Mouse (Mus musculus): ENCODE measurements around the gene Dll3. TPM values are rescaled to one million over a fixed set of nuclear protein-coding genes. Genes with fewer than 3 reads are reported as not detected.
A peak's percentile ranks its signal among the peaks of the same experiment; 100 is the strongest.

Dll3 gene
- polyA plus RNA-seq, 1 experiment from 2014 or later = 0.24 TPM

DNA sequence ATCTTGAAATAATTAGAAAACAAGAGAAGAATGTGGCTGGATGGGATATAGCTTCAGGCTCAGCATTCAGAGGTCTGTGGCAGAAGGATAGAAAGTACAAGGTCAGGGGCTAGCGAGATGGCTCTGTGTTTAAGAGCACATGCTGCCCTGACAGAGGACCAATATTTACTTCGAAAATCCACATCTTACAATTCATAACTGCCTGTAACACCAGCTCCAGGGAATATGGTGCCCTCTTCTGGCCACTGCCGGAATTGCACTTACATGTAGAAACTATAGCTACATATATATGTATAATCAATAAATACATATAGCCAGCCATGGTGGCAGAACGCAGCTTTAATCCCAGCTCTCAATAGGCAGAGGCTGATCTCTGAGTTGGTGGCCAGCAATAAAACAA, 42.6 kb upstream of the Dll3 start:
- peak; percentile 91 for TF ChIP-seq CTCF (IDR thresholded peaks at IDR 0.05)
- TF ChIP-seq EP300 (IDR thresholded peaks at IDR 0.05) = no peak
- no peaks in the 10 kb centered on the region for H3K27me3 ChIP-seq (replicated peaks; ENCODE audit: insufficient read depth, low read length)
- H3K4me3 ChIP-seq (ENCODE audit: low read depth, low read length) = no peak overlapping the region
- 0 out of 2 replicates have a peak, but pooled peaks have one; percentile 16 for ATAC-seq
- DNase-seq (ENCODE audit: low spot score) = peak; percentile 67
- H3K4me1 ChIP-seq (ENCODE audit: insufficient read depth, low read depth, low read length) = 0 out of 2 replicates have a peak, but pooled peaks cover under 1% of the 10 kb centered on the region
- H3K4me2 ChIP-seq (replicated peaks; ENCODE audit: low read depth, low read length) = no peak overlapping the region
- no peak overlapping the region for H3K9ac ChIP-seq (replicated peaks; ENCODE audit: low read depth)
- no peak overlapping the region for H3K27ac ChIP-seq (ENCODE audit: low read length)
- H3K36me3 ChIP-seq (ENCODE audit: insufficient read depth, low read length) = no peaks in the 10 kb centered on the region
- WGBS = under 1% methylated on average over 4 of the region's 4 CpGs
- H3K9me3 ChIP-seq (ENCODE audit: low read length) = no peaks in the 10 kb centered on the region

DNA sequence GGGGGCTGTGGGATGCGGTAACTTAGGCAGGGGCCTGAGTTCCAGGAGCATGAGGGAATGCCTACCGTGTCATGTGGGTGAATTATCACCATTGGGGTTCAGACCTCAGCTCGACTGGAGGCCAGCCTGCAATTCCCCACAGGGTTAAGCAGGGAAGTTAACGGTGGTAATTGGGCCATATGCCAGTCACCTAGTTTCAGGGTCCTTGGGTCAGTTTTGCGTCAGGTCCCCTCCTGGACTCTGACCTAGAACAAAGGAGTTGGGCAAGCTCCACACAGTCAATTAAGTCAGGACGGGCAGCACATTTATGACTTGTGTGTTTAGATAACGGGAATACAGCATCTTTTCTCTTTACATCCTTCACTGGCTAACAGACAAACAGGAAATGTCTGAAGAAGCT, 39.3 kb upstream of the Dll3 start:
- Histone ChIP-seq H3K4me3 (ENCODE audit: low read depth, low read length) (no peak overlapping the region), H3K9ac (replicated peaks; ENCODE audit: low read depth) (no peak overlapping the region), H3K4me1 (ENCODE audit: insufficient read depth, low read depth, low read length) (no peaks in the 10 kb centered on the region), H3K27ac (ENCODE audit: low read length) (peak overlapping the region; percentile 45), H3K4me2 (replicated peaks; ENCODE audit: low read depth, low read length) (no peak overlapping the region), H3K9me3 (ENCODE audit: low read length) (no peaks in the 10 kb centered on the region), H3K27me3 (replicated peaks; ENCODE audit: insufficient read depth, low read length) (no peaks in the 10 kb centered on the region), H3K36me3 (ENCODE audit: insufficient read depth, low read length) (no peaks in the 10 kb centered on the region)
- ATAC-seq (no peak), DNase-seq (ENCODE audit: low spot score) (no peak)
- TF ChIP-seq EP300 (IDR thresholded peaks at IDR 0.05) = no peak
- TF ChIP-seq CTCF (IDR thresholded peaks at IDR 0.05) = no peak
- 34% methylated on average over 7 of the region's 7 CpGs for WGBS

DNA sequence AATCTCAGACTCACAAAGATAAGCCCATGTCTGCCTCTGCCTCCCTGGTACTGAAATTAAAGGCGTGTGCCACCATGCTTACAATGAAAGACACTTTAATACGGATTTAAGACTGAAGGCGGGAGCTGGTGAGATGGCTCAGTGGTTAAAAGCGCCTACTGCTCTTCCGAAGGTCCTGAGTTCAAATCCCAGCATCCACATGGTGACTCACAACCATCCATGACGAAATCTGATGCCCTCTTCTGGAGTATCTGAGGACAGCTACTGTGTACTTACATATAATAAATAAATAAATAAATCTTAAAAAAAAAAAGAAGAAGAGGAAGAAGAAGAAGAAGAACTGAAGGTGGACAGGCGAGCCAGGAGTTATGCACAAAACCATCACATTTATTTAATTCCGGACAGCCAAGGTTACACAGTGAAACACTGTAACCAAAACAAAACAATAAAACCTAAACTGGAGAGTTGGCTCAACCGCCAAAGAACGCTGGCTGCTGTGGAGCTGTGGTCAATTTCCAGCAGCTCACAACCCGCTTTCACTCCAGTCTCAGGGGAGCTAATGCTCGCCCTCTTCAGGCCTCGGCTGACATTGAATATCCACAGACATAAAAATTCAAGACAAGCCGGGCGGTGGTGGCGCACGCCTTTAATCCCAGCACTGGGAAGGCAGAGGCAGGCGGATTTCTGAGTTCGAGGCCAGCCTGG, 37.3 kb upstream of the Dll3 start:
- no peaks in the 10 kb centered on the region for H3K4me1 ChIP-seq (ENCODE audit: insufficient read depth, low read depth, low read length)
- DNase-seq (ENCODE audit: low spot score) = peak; percentile 71
- peak overlapping the region; percentile 95 for H3K27ac ChIP-seq (ENCODE audit: low read length)
- peak overlapping the region; percentile 88 for H3K4me2 ChIP-seq (replicated peaks; ENCODE audit: low read depth, low read length)
- no peaks in the 10 kb centered on the region for H3K9me3 ChIP-seq (ENCODE audit: low read length)
- 0 out of 2 replicates have a peak, but pooled peaks have one; percentile 8 for ATAC-seq
- H3K27me3 ChIP-seq (replicated peaks; ENCODE audit: insufficient read depth, low read length) = no peaks in the 10 kb centered on the region
- H3K9ac ChIP-seq (replicated peaks; ENCODE audit: low read depth) = peak overlapping the region; percentile 52; the same call in 1 of the 2 replicates
- 68% methylated on average over 19 of the region's 19 CpGs for WGBS
- peak overlapping the region; percentile 96 for H3K4me3 ChIP-seq (ENCODE audit: low read depth, low read length)
- no peaks in the 10 kb centered on the region for H3K36me3 ChIP-seq (ENCODE audit: insufficient read depth, low read length)
- TF ChIP-seq EP300 (IDR thresholded peaks at IDR 0.05) (no peak), CTCF (IDR thresholded peaks at IDR 0.05) (peak; percentile 51)

DNA sequence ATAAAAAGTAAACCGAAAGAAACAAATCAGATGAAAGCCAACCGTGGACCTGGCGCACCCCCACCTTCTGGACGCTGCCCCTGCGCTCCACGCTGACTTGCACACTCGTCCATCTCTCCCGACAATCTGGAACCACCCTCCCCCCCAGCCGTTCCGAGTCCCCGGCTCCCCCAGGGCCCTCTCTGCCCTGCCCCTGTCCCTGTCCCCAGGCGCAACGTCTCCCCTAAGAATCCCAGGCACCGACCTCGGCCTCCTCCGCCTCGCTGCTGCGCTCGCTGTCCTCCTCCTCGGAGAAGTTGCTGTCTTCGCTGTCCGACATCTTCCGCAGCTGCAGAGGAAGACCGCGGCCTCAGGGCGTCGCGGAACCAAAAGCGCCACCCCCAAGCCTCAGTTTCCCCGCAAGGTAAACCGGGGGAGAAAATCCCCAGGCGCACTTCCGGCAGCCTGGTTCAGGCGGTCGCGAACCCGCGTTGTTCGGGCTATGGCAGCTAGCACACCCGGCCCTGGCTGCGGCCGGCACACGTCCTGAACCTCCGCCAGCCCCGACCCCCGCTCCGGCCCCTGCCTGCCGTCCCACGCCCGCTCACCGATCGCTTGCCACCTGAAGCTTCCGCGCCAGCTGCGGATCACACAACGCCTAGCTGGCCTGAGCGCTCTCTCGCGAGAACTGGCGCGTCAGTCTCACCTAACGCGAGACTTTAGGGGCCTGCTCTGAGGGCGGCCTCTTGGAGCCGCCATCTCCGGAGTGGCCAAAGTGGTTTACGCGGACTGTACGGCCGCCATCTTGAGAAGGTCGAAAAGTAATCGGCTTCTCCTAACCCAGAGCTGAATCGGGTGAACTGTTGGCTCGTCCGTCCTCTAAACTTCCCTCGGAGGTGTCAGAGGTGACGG, 36.3 kb upstream of the Dll3 start, which contains the start of gene Supt5:
Supt5 (minus strand) TSS at position 639 of the 891 bp plus-strand sequence.
- Histone ChIP-seq H3K4me3 (ENCODE audit: low read depth, low read length) (peak within 1 kb of the TSS; percentile 96), H3K27me3 (replicated peaks; ENCODE audit: insufficient read depth, low read length) (no peaks in the 10 kb centered on the region), H3K36me3 (ENCODE audit: insufficient read depth, low read length) (no peaks in the 10 kb centered on the region), H3K4me1 (ENCODE audit: insufficient read depth, low read depth, low read length) (no peaks in the 10 kb centered on the region), H3K9me3 (ENCODE audit: low read length) (no peaks in the 10 kb centered on the region), H3K4me2 (replicated peaks; ENCODE audit: low read depth, low read length) (peak within 1 kb of the TSS; percentile 88), H3K27ac (ENCODE audit: low read length) (peak within 1 kb of the TSS; percentile 95), H3K9ac (replicated peaks; ENCODE audit: low read depth) (peak within 1 kb of the TSS; percentile 99)
- DNase-seq (ENCODE audit: low spot score) (peak; percentile 99), ATAC-seq (peak; percentile 100)
- WGBS = under 1% methylated on average over 73 of the region's 77 CpGs
- no peak for TF ChIP-seq CTCF (IDR thresholded peaks at IDR 0.05)
- peak; percentile 93 for TF ChIP-seq EP300 (IDR thresholded peaks at IDR 0.05)

DNA sequence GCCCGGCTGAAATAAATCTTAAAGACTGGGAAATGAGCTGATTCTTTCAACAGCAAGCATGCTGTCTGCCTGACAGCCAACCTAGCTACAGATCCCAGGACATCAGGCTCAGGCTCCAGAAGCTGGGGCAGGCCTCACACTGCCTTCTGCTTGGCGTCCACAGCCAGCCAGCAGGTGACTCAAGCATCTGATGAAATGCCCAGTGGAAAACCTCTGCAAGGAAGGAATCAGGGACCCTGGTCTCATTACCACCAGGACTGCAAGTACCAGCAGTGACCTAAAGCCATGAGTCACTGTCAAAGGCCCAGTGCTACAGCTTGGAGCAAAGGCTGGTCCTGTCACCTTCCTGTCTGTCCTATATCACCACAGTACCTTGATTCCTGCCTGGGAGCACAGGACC, 33.4 kb upstream of the Dll3 start:
- ATAC-seq = no peak
- 98% methylated on average over 2 of the region's 2 CpGs for WGBS
- H3K4me1 ChIP-seq (ENCODE audit: insufficient read depth, low read depth, low read length) = no peaks in the 10 kb centered on the region
- H3K4me3 ChIP-seq (ENCODE audit: low read depth, low read length) = no peak overlapping the region
- no peak overlapping the region for H3K4me2 ChIP-seq (replicated peaks; ENCODE audit: low read depth, low read length)
- no peak for DNase-seq (ENCODE audit: low spot score)
- H3K9ac ChIP-seq (replicated peaks; ENCODE audit: low read depth) = no peak overlapping the region
- H3K27ac ChIP-seq (ENCODE audit: low read length) = no peak overlapping the region
- no peaks in the 10 kb centered on the region for H3K27me3 ChIP-seq (replicated peaks; ENCODE audit: insufficient read depth, low read length)
- H3K36me3 ChIP-seq (ENCODE audit: insufficient read depth, low read length) = 0 out of 2 replicates have a peak, but pooled peaks cover 3% of the 10 kb centered on the region
- no peaks in the 10 kb centered on the region for H3K9me3 ChIP-seq (ENCODE audit: low read length)
- TF ChIP-seq CTCF (IDR thresholded peaks at IDR 0.05) (no peak), EP300 (IDR thresholded peaks at IDR 0.05) (no peak)

DNA sequence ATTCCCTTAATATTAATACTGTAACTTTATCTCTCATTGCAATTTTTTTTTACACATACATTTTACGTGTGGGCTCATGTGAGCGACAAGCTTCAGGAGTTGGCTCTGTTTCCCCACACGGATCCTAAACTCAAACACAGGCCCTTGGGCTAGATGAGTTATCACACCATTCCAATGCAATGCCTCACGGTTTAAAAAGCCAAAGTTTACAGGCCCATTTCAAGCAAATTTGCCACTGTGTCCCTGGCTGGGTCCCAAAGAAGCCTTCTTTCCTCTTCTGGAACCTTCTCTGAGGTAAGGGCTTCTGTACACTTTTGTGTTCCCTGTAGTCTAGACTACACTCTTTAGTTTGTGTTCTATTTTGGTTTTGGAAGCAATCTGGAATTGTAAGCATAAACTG, 32.5 kb upstream of the Dll3 start:
- H3K36me3 ChIP-seq (ENCODE audit: insufficient read depth, low read length) = 0 out of 2 replicates have a peak, but pooled peaks cover 7% of the 10 kb centered on the region
- TF ChIP-seq EP300 (IDR thresholded peaks at IDR 0.05) (no peak), CTCF (IDR thresholded peaks at IDR 0.05) (no peak)
- H3K9me3 ChIP-seq (ENCODE audit: low read length) = no peaks in the 10 kb centered on the region
- WGBS = 80% methylated on average over 4 of the region's 4 CpGs
- H3K4me1 ChIP-seq (ENCODE audit: insufficient read depth, low read depth, low read length) = no peaks in the 10 kb centered on the region
- no peaks in the 10 kb centered on the region for H3K27me3 ChIP-seq (replicated peaks; ENCODE audit: insufficient read depth, low read length)
- no peak overlapping the region for H3K27ac ChIP-seq (ENCODE audit: low read length)
- ATAC-seq = no peak
- no peak overlapping the region for H3K4me3 ChIP-seq (ENCODE audit: low read depth, low read length)
- peak; percentile 14 for DNase-seq (ENCODE audit: low spot score)
- H3K9ac ChIP-seq (replicated peaks; ENCODE audit: low read depth) = no peak overlapping the region
- no peak overlapping the region for H3K4me2 ChIP-seq (replicated peaks; ENCODE audit: low read depth, low read length)
